Mouse (Mus musculus) heart, adult 2 months (tissue): ENCODE measurements around the gene Eci1. TPM values are rescaled to one million over a fixed set of nuclear protein-coding genes. Genes with fewer than 3 reads are reported as not detected.

ENCODE experiments used
- DNase-seq, 2 experiments: peaks; one replicate each; pipeline ENCODE4 v3.0.0; 2021
- H3K27ac ChIP-seq: fragments of 200-600 bp; 2 replicates; pipeline ENCODE4 v1.8.1; 2022
- H3K27me3 ChIP-seq: fragments of 200-500 bp; 2 replicates; pipeline ENCODE4 v1.6.1; 2012; ENCODE audit warnings: mild to moderate bottlenecking, low read length, inconsistent platforms, mixed read lengths; ENCODE audit not compliant: control insufficient read depth, insufficient read depth
- H3K36me3 ChIP-seq: fragments of 200-500 bp; 2 replicates; pipeline ENCODE4 v1.6.1; 2012; ENCODE audit warnings: low read length, inconsistent platforms; ENCODE audit not compliant: control insufficient read depth, insufficient read depth
- H3K4me1 ChIP-seq: fragments of 200-500 bp; 2 replicates; pipeline ENCODE4 v1.6.1; 2011; ENCODE audit warnings: low read length; ENCODE audit not compliant: control insufficient read depth, insufficient read depth
- H3K4me3 ChIP-seq: fragments of 200-600 bp; 2 replicates; pipeline ENCODE4 v1.8.1; 2022
- H3K79me2 ChIP-seq: fragments of 200-500 bp; replicated peaks from 2 replicates; pipeline ENCODE4 v1.6.1; 2012; ENCODE audit warnings: mild to moderate bottlenecking, inconsistent platforms, low read length, moderate library complexity, mixed read lengths; ENCODE audit not compliant: control insufficient read depth, insufficient read depth
- H3K9ac ChIP-seq: fragments of 200-500 bp; 2 replicates; pipeline ENCODE4 v1.6.1; 2012; ENCODE audit warnings: low read depth, mild to moderate bottlenecking, control low read depth, inconsistent platforms, low read length, mixed read lengths
- CTCF ChIP-seq: fragments of 200-600 bp; IDR thresholded peaks from 2 replicates; pipeline ENCODE4 v1.8.1; 2022; ENCODE audit warnings: antibody characterized with exemption, mild to moderate bottlenecking, moderate library complexity
- EP300 ChIP-seq: fragments of 200-500 bp; IDR thresholded peaks from 2 replicates; pipeline ENCODE4 v1.6.1; 2011; ENCODE audit warnings: low read depth, low read length, control low read depth; ENCODE audit not compliant: insufficient read depth
- POLR2A ChIP-seq: fragments of 200-500 bp; IDR thresholded peaks from 2 replicates; pipeline ENCODE4 v1.6.1; 2011; ENCODE audit warnings: mild to moderate bottlenecking, low read depth, low read length, control low read depth; ENCODE audit not compliant: insufficient read depth
- WGBS: fragments of 180-500 bp; shearing (Covaris S2); methylation state at CpG from one replicate; pipeline ENCODE4 v1.1.7; 2018; 5-methylcytosine and 5-hydroxymethylcytosine counted together
- intact Hi-C: fragments of 180-260 bp; cut with DNase I; formaldehyde crosslinking; loops from one replicate; pipeline ENCODE4 v1.15.1; 2025
- polyA plus RNA-seq: library from polyadenylated mRNA; depleted of rRNA; stranded (reverse); fragments of >200 nt; gene quantifications from 2 replicates; pipeline ENCODE4 v1.2.3, GENCODE M21; 2012
- total RNA-seq, 2 experiments: library from RNA; stranded (reverse); gene quantifications; 2 replicates each; pipeline ENCODE4 v1.2.3; 2021

The Eci1 gene
- total and polyA plus RNA-seq, 3 experiments: 414 to 487 (median 421) TPM

DNA sequence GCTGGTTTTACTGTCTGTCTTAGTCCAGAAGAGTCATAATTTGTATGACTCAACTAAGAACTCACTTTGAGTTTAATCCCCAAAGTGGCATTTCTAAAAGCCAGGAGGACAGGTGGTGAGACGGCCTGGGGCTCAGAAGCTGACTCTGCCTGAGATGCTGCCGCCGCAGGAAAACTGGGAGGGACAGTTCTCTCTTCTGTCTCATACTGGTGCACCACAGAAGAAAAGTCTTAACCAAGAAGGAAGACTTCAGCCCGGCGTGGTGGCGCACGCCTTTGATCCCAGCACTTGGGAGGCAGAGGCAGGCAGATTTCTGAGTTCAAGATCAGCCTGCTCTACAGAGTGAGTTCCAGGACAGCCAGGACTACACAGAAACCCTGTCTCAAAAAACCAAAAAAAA, 536 bp upstream of the Eci1 start:
- Histone ChIP-seq H3K36me3 (no peaks in the 10 kb centered on the region), H3K9ac (no peak overlapping the region), H3K79me2 (0 out of 2 replicates have a peak, but pooled peaks cover 1% of the 10 kb centered on the region), H3K27me3 (no peaks in the 10 kb centered on the region), H3K4me3 (no peak overlapping the region; the same call in 1 of the 2 replicates), H3K4me1 (no peaks in the 10 kb centered on the region), H3K27ac (peak overlapping the region; percentile 91)
- intact Hi-C loops: no loop called here
- no peak for DNase-seq
- TF ChIP-seq CTCF: no peak
- no peak for TF ChIP-seq POLR2A
- no peak for TF ChIP-seq EP300
- WGBS: 88% methylated on average over 7 of the region's 7 CpGs

DNA sequence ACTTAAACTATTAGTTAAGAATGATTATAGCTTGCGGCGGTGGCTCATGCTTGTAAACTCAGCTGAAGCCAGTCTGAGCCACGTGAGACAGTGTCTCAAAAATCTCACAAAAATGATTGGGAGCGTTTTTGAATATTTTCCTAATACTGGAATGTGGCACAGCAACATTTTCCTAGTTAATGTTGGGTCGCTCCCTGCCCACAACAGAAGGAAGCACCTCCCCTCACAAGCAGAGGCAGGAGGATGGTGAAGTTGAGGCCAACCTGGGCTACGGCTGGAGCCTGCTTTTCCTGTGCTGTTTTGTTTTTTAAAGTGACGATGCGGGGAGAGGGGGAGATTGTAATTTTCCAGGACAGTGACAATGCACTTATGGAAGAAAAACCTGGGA, 723 bp downstream of the Eci1 start:
- no peak for DNase-seq
- intact Hi-C loops: no loop called here
- 1% methylated on average over 8 of the region's 8 CpGs for WGBS

DNA sequence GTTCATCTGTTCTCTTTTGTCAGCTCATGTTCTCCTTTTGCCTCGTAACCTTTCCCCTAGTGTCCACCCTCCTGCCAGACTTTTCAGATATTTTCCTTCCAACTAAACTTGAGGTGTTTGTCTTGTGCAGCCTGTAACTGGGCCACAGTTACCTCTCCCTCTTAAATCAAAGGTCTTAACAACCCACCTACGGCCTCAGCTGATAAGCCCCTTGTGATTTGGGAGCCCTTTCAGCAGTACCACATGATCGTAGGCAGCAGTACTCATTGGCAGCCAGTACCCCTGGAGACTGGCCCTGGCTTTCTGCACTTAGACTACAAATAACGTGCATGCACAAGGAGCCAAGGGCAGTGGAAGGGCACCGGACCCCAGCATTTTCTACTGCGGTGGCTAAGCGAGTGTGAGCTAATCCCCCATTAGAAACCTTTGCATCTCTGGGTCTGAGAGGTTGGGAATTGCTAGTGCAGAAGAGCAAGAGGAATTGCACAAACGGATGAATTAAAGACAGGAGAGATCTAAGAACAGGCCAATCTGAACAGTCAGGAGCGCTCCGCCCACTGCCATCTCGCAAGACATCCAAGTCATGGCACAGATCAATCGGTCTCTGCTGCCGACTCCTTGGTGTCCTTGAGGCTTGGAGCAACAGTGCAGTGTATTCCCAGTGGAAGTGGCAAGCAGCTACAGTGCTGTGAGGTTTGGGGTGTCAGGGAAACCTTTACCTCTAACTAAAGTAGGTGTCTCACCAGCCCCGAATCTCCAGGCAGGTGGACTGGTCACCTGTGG, 3.0 kb downstream of the Eci1 start:
- Histone ChIP-seq H3K27ac (peak overlapping the region; percentile 91), H3K9ac (no peak overlapping the region), H3K36me3 (no peaks in the 10 kb centered on the region; the same call in 1 of the 2 replicates), H3K4me1 (no peaks in the 10 kb centered on the region), H3K27me3 (no peaks in the 10 kb centered on the region), H3K4me3 (peak overlapping the region; percentile 23; the same call in 1 of the 2 replicates), H3K79me2 (peaks cover 3% of the 10 kb centered on the region; the same call in 1 of the 2 replicates)
- WGBS: 67% methylated on average over 14 of the region's 14 CpGs
- intact Hi-C loops: no loop called here
- DNase-seq: peak; percentile 55 to 76
- TF ChIP-seq CTCF (no peak), EP300 (0 out of 2 replicates have a peak, but pooled peaks have one; percentile 60), POLR2A (no peak; the same call in none of the 2 replicates)

More for the DNA sequence above, 723 bp downstream of the Eci1 start:
- H3K79me2 ChIP-seq: peaks cover 3% of the 10 kb centered on the region; the same call in 1 of the 2 replicates
- no peaks in the 10 kb centered on the region for H3K36me3 ChIP-seq
- H3K27me3 ChIP-seq: no peaks in the 10 kb centered on the region
- H3K9ac ChIP-seq: peak overlapping the region; percentile 87
- peak overlapping the region; percentile 91 for H3K27ac ChIP-seq
- no peaks in the 10 kb centered on the region for H3K4me1 ChIP-seq
- TF ChIP-seq CTCF (no peak), POLR2A (no peak), EP300 (no peak)
- peak overlapping the region; percentile 75 for H3K4me3 ChIP-seq

DNA sequence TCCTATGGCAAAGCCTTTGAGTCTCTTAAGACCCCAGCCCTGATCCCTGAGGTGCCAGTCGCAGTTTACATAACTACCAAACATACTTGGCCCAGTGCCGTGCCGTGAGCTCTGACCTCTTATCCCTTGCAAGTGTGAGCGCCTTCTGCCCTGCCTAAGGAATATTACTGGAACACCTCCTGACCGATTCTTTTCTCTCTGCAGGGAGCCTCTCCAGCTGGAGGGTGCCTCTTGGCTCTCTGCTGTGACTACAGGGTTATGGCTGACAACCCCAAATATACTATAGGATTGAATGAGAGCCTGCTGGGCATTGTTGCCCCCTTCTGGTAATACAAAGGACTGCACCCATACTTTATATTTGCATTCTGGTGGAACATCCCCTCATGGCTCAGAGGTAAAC, 10.6 kb downstream of the Eci1 start:
- no peak for DNase-seq
- intact Hi-C loops: no loop called here
- Histone ChIP-seq H3K4me1 (no peaks in the 10 kb centered on the region), H3K4me3 (no peak overlapping the region), H3K36me3 (no peaks in the 10 kb centered on the region; the same call in 1 of the 2 replicates), H3K79me2 (peaks cover under 1% of the 10 kb centered on the region; the same call in 1 of the 2 replicates), H3K27ac (no peak overlapping the region), H3K9ac (no peak overlapping the region), H3K27me3 (no peaks in the 10 kb centered on the region)
- TF ChIP-seq EP300 (no peak), CTCF (peak; percentile 94)
- WGBS: 65% methylated on average over 5 of the region's 5 CpGs

DNA sequence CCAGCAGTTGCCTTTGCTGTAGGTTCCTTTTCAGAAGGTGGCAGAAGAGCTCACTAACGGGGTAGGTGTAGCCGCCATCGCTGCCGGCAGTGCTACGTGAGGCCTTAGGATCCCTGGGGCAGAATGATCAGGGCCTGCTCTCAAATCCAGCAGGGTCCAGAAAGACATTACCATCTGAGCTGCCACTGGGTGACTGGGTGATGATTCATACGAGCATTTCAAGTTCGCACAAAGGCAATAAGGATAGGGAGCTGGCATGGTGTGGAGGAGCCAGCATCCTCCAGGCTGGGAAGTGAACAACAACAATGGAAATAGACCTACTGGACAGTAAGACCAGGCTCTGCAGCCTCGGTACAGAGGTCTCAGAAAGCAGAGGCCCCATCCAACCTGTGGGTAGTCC, 13.9 kb downstream of the Eci1 start:
- H3K79me2 ChIP-seq: no peaks in the 10 kb centered on the region
- no peaks in the 10 kb centered on the region for H3K27me3 ChIP-seq
- no peaks in the 10 kb centered on the region for H3K4me1 ChIP-seq
- intact Hi-C loops: no loop called here
- no peak overlapping the region for H3K4me3 ChIP-seq
- no peaks in the 10 kb centered on the region for H3K36me3 ChIP-seq
- H3K27ac ChIP-seq: no peak overlapping the region
- DNase-seq: no peak
- H3K9ac ChIP-seq: no peak overlapping the region
- TF ChIP-seq CTCF: no peak
- no peak for TF ChIP-seq POLR2A
- 0 out of 2 replicates have a peak, but pooled peaks have one; percentile 13 for TF ChIP-seq EP300
- WGBS: 83% methylated on average over 8 of the region's 8 CpGs

DNA sequence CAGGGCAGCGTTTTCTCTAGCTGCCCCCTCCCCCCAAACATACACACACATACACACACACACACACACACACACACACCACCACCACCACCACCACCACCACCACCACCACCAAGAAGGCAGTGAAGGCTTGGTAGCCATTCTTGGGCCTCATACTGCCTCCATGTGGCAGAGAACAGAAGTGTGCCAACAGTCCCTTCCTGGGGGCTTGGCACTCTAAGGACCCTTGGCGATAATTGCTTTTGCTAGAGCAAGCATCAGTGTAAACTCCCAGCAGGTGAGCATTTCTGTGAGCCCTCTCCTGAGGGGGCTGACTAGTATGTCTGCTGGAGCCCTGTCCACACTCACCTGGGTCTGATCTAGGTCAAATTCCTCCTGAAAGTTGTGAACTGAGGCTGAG, 14.7 kb downstream of the Eci1 start:
- Histone ChIP-seq H3K36me3 (no peaks in the 10 kb centered on the region), H3K27me3 (no peaks in the 10 kb centered on the region), H3K27ac (no peak overlapping the region), H3K4me3 (no peak overlapping the region), H3K4me1 (no peaks in the 10 kb centered on the region), H3K79me2 (no peaks in the 10 kb centered on the region), H3K9ac (no peak overlapping the region)
- DNase-seq: no peak
- 28% methylated on average over 2 of the region's 2 CpGs for WGBS
- intact Hi-C loops: no loop called here
- TF ChIP-seq EP300 (no peak), CTCF (peak; percentile 34), POLR2A (no peak)
